Mouse (Mus musculus): ENCODE data around the gene Srrd. TPM values are rescaled to one million over a fixed set of nuclear protein-coding genes. Genes with fewer than 3 reads are reported as not detected.

Gene Srrd
- total and polyA plus RNA-seq, 3 experiments: 22.3 to 31.7 (median 27.1) TPM

DNA sequence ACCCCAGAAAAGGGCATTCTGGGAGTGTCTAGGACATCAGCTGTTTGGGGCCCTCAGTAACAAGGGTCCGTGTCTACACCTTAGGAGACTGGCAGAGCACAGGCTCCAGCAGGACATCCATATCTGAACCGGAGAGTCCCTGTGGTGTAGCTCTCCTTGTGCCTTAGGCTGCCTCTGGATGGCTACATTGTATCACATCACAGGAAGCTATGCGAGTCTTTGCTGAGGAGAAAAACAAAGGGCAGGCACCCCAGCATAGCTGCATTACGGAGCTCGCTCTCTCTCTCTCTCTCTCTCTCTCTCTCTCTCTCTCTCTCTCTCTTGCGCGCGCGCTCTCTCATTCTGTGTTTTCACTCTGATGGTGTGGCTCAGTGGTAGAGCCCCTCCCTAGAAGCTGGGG lies 39.2 kb upstream of the Srrd start:
- Histone ChIP-seq H3K79me2 (replicated peaks; ENCODE audit: control insufficient read depth, extremely low read depth, insufficient read depth, poor library complexity, severe bottlenecking) (no peaks in the 10 kb centered on the region), H3K9me3 (replicated peaks; ENCODE audit: low read length) (no peaks in the 10 kb centered on the region), H3K27me3 (replicated peaks) (no peaks in the 10 kb centered on the region), H3K4me1 (ENCODE audit: control insufficient read depth in 1 of 2, insufficient read depth in 2 of 2) (no peaks in the 10 kb centered on the region), H3K36me3 (replicated peaks in 1 of 2; ENCODE audit: control insufficient read depth in 1 of 2, insufficient read depth in 1 of 2, low read length in 1 of 2) (peaks cover 20 to 47% of the 10 kb centered on the region in 2 experiments), H3K4me3 (replicated peaks in 1 of 3; ENCODE audit: low read depth in 2 of 3, low read length in 2 of 3, poor library complexity in 1 of 3) (no peak overlapping the region), H3K4me2 (ENCODE audit: insufficient read depth, low read depth, poor library complexity, severe bottlenecking) (no peak overlapping the region), H3K9ac (ENCODE audit: insufficient read depth, low read depth) (no peak overlapping the region), H3K27ac (ENCODE audit: insufficient read depth, low read depth) (no peak overlapping the region)
- dilution Hi-C loops (cut with MboI; ENCODE audit: extremely low pct_ligation_motif_present, extremely low pct_unique_long_range_greater_than_20kb, low sequenced_read_pairs) (no loop called here), in situ Hi-C loops (cut with MboI; ENCODE audit: low pct_ligation_motif_present, low pct_unique_long_range_greater_than_20kb, low sequenced_read_pairs) (no loop called here)
- no peak for TF ChIP-seq NRF1 (IDR thresholded peaks at IDR 0.05; ENCODE audit: low read depth, low read length)
- TF ChIP-seq MAX (IDR thresholded peaks at IDR 0.05; ENCODE audit: low read length): no peak
- TF ChIP-seq GABPA (IDR thresholded peaks at IDR 0.05; ENCODE audit: insufficient replicate concordance, low read depth, low read length): no peak
- TF ChIP-seq POLR2A (IDR thresholded peaks at IDR 0.05; ENCODE audit: low read depth, low read length): no peak
- no peak for TF ChIP-seq TCF12 (IDR thresholded peaks at IDR 0.05; ENCODE audit: low read depth, low read length)
- TF ChIP-seq RAD21 (IDR thresholded peaks at IDR 0.05; ENCODE audit: low read depth, low read length): no peak
- no peak for TF ChIP-seq ZKSCAN1 (IDR thresholded peaks at IDR 0.05; ENCODE audit: borderline replicate concordance, low read depth, low read length)
- TF ChIP-seq NELFE (IDR thresholded peaks at IDR 0.05; ENCODE audit: low read depth, low read length): no peak
- no peak for TF ChIP-seq MAZ (IDR thresholded peaks at IDR 0.05; ENCODE audit: low read depth, low read length)
- TF ChIP-seq ELF1 (IDR thresholded peaks at IDR 0.05; ENCODE audit: low read depth, low read length): no peak
- TF ChIP-seq KAT2A (IDR thresholded peaks at IDR 0.05; ENCODE audit: insufficient replicate concordance, low read length): no peak
- no peak for DNase-seq (ENCODE audit: extremely low read depth)

DNA sequence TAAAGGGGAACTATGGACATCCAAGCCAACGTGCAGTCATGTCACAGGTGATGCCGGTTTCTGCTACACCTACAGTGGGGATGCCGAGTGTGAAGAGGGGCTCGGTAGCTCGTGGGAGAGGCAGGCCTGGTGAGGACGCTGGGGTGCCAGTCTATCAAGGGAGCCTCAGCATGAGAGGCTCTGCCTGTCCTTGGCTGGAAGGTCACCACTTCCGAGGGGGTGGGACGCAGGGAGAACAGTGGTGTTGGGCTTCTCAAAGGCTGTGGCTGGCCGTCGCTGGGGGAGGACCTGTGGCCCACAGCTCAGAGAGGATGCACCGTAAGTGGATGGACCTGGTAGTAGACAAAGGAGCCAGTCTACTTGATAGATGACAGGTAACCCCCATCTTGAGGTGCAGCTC lies 38.3 kb upstream of the Srrd start:
- Histone ChIP-seq H3K4me3 (replicated peaks in 1 of 3; ENCODE audit: low read depth in 2 of 3, low read length in 2 of 3, poor library complexity in 1 of 3) (no peak overlapping the region), H3K79me2 (replicated peaks; ENCODE audit: control insufficient read depth, extremely low read depth, insufficient read depth, poor library complexity, severe bottlenecking) (no peaks in the 10 kb centered on the region), H3K27me3 (replicated peaks) (no peaks in the 10 kb centered on the region), H3K9ac (ENCODE audit: insufficient read depth, low read depth) (no peak overlapping the region), H3K27ac (ENCODE audit: insufficient read depth, low read depth) (no peak overlapping the region), H3K9me3 (replicated peaks; ENCODE audit: low read length) (no peaks in the 10 kb centered on the region), H3K36me3 (replicated peaks in 1 of 2; ENCODE audit: control insufficient read depth in 1 of 2, insufficient read depth in 1 of 2, low read length in 1 of 2) (peaks cover 23 to 55% of the 10 kb centered on the region in 2 experiments), H3K4me1 (ENCODE audit: control insufficient read depth in 1 of 2, insufficient read depth in 2 of 2) (no peaks in the 10 kb centered on the region), H3K4me2 (ENCODE audit: insufficient read depth, low read depth, poor library complexity, severe bottlenecking) (no peak overlapping the region)
- TF ChIP-seq NRF1 (IDR thresholded peaks at IDR 0.05; ENCODE audit: low read depth, low read length) (no peak), NELFE (IDR thresholded peaks at IDR 0.05; ENCODE audit: low read depth, low read length) (no peak), ETS1 (conservative IDR thresholded peaks at IDR 0.05; ENCODE audit: low read depth, low read length) (no peak), ZMIZ1 (IDR thresholded peaks at IDR 0.05; ENCODE audit: low read depth, low read length) (no peak), MAFK (IDR thresholded peaks at IDR 0.05; ENCODE audit: insufficient replicate concordance, low read length) (no peak), HCFC1 (IDR thresholded peaks at IDR 0.05; ENCODE audit: low read depth, low read length) (no peak), TCF12 (IDR thresholded peaks at IDR 0.05; ENCODE audit: low read depth, low read length) (no peak), CTCF (conservative IDR thresholded peaks at IDR 0.05 in 1 of 2, IDR thresholded peaks at IDR 0.05 in 1 of 2; ENCODE audit: low read depth in 2 of 2, low read length in 2 of 2) (no peak), EP300 (IDR thresholded peaks at IDR 0.05; ENCODE audit: low read length) (no peak), MXI1 (IDR thresholded peaks at IDR 0.05; ENCODE audit: low read depth, low read length) (no peak)
- in situ Hi-C loops (cut with MboI; ENCODE audit: low pct_ligation_motif_present, low pct_unique_long_range_greater_than_20kb, low sequenced_read_pairs): no loop called here
- no peak for DNase-seq (ENCODE audit: extremely low read depth)
- dilution Hi-C loops (cut with MboI; ENCODE audit: extremely low pct_ligation_motif_present, extremely low pct_unique_long_range_greater_than_20kb, low sequenced_read_pairs): no loop called here
